Mouse (Mus musculus) lung, embryonic 16.5 days (tissue): ENCODE measurements at regions not wholly inside any gene's neighbourhood (a gene's known extent, or its start where the extent isn't known, plus 50 kb on each side); places are given as distances from the start of the nearest gene placed in this dataset.

ENCODE experiments used
- ATAC-seq: fragments of 200-750 bp; cut with Nextera tagmentation; 2 replicates; pipeline ENCODE4 v1.8.0; 2017; ENCODE audit warnings: low read depth, mild to moderate bottlenecking, moderate library complexity
- H3K27ac ChIP-seq: fragments of 300-500 bp; sonication (generic); 2 replicates; pipeline ENCODE4 v1.5.1; 2014; ENCODE audit warnings: mild to moderate bottlenecking, control low read depth, low read length
- H3K27me3 ChIP-seq: fragments of 300-500 bp; sonication (generic); 2 replicates; pipeline ENCODE4 v1.6.1; 2014; ENCODE audit warnings: low read depth, low read length, mixed read lengths; ENCODE audit not compliant: control insufficient read depth, insufficient read depth
- H3K36me3 ChIP-seq: fragments of 300-500 bp; sonication (generic); 2 replicates; pipeline ENCODE4 v1.6.1; 2014; ENCODE audit warnings: low read length; ENCODE audit not compliant: control insufficient read depth, insufficient read depth
- H3K4me1 ChIP-seq: fragments of 300-500 bp; sonication (generic); replicated peaks from 2 replicates; pipeline ENCODE4 v1.6.1; 2014; ENCODE audit warnings: low read length, mixed read lengths; ENCODE audit not compliant: control insufficient read depth, insufficient read depth
- H3K4me2 ChIP-seq: fragments of 300-500 bp; sonication (generic); 2 replicates; pipeline ENCODE4 v1.6.1; 2014; ENCODE audit warnings: low read depth, low read length, control low read depth
- H3K4me3 ChIP-seq: fragments of 300-500 bp; sonication (generic); 2 replicates; pipeline ENCODE4 v1.5.1; 2014; ENCODE audit warnings: mild to moderate bottlenecking, low read length, control low read depth
- H3K9ac ChIP-seq: fragments of 300-500 bp; sonication (generic); 2 replicates; pipeline ENCODE4 v1.6.1; 2014; ENCODE audit warnings: low read length, control low read depth
- H3K9me3 ChIP-seq: fragments of 300-500 bp; sonication (generic); 2 replicates; pipeline ENCODE4 v1.6.1; 2016; ENCODE audit warnings: low read length; ENCODE audit not compliant: control insufficient read depth
- WGBS: fragments of 180-500 bp; shearing (Covaris S2); extraction: QIAGEN DNeasy Blood & Tissue Kit; methylation state at CpG from one replicate; pipeline ENCODE4 v1.1.7; 2014; 5-methylcytosine and 5-hydroxymethylcytosine counted together

DNA sequence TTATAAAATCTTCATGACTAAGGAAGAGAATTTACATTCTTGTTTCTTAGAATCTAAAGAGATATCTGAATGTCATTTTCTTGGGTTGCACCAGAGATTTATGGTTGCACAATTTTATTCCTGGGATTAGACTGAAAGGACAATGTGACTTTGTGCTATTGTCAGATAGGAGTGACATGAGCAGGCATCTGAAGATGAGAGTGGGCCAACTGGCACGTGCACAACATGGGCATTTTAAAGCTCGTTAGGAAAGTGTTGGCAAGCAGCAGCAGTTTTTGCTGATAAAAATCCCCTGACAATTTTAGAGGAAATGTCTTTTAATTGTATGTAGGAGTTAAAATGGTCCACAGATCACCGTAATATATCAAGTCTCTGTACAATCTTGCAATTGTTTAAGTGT is 178.9 kb upstream of the Tecrl start:
- Histone ChIP-seq H3K27me3 (no peaks in the 10 kb centered on the region), H3K4me3 (no peak overlapping the region), H3K9ac (no peak overlapping the region), H3K4me2 (no peak overlapping the region), H3K9me3 (no peaks in the 10 kb centered on the region), H3K27ac (no peak overlapping the region), H3K36me3 (no peaks in the 10 kb centered on the region), H3K4me1 (no peaks in the 10 kb centered on the region)
- no peak for ATAC-seq
- 54% methylated on average over 3 of the region's 3 CpGs for WGBS

DNA sequence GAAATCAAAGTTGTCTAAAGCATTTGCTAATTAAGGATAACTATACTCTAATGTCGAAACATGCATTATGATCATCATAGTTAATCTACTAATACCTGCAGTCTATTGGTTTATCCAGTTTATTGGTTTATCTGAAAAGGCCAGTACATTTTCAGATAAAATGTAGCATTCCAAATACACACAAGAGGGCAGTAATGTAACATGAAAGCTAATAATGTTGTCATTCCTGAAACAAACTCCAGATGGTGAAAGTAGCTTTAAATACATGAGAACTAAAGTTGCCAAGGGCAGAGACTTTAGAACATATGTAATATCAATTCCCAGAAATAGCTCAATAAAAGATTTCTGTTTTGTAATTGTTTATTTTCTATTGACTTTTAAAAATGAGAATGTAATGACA is 163.7 kb upstream of the Tecrl start:
- no peaks in the 10 kb centered on the region for H3K27me3 ChIP-seq
- H3K27ac ChIP-seq, result no peak overlapping the region
- no peaks in the 10 kb centered on the region for H3K9me3 ChIP-seq
- WGBS, result 60% methylated on average over 1 of the region's 1 CpGs
- no peak for ATAC-seq
- no peak overlapping the region for H3K4me3 ChIP-seq
- H3K4me1 ChIP-seq, result no peaks in the 10 kb centered on the region
- H3K9ac ChIP-seq, result no peak overlapping the region
- no peak overlapping the region for H3K4me2 ChIP-seq
- no peaks in the 10 kb centered on the region for H3K36me3 ChIP-seq

DNA sequence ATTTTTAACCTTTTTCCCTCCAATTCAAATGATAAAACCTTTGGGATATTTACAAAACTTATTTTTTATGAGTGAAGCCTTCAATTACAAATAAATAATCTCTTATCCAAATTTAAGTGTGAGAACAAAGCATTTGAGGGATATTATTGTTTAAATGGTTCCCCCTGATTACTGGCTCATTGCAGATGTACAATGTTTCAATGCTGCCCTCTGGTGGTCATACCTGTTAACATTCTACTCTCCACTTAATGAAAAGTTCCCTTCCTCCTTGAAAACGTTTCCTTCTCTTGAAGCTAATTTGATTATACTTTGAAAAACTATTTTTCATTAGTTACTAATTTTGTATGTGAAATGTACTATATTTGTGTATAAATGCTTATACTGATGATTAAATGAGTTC is 129.1 kb upstream of the Tecrl start:
- ATAC-seq, result no peak
- H3K9me3 ChIP-seq, result no peaks in the 10 kb centered on the region
- no peak overlapping the region for H3K27ac ChIP-seq
- H3K4me2 ChIP-seq, result no peak overlapping the region
- no peak overlapping the region for H3K9ac ChIP-seq
- 2% methylated on average over 1 of the region's 1 CpGs for WGBS
- no peaks in the 10 kb centered on the region for H3K27me3 ChIP-seq
- no peaks in the 10 kb centered on the region for H3K36me3 ChIP-seq
- H3K4me3 ChIP-seq, result no peak overlapping the region
- H3K4me1 ChIP-seq, result no peaks in the 10 kb centered on the region

DNA sequence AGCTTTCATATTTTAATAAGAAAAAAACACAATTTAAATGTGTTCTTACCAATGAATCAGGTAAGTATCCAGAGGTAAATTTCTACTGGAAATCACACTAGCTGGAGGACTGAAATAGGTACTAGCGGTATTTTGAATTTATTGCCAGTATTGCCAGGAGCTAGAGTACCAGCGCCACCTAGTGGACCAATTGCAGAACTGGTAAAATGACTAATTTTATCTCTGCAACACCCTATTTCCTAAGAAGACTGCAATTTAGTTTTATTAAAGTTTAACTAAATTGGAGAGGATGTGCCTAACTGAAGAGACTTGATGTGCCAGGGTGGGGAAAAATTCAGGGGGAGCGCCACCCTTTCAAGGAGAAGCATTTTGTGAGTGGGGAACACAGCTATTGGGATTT is 85.3 kb upstream of the Tecrl start:
- no peaks in the 10 kb centered on the region for H3K9me3 ChIP-seq
- no peak overlapping the region for H3K4me2 ChIP-seq
- H3K27me3 ChIP-seq, result no peaks in the 10 kb centered on the region
- H3K27ac ChIP-seq, result no peak overlapping the region
- no peaks in the 10 kb centered on the region for H3K4me1 ChIP-seq
- 0 out of 2 replicates have a peak, but pooled peaks have one; percentile 5 for ATAC-seq
- under 1% methylated on average over 3 of the region's 3 CpGs for WGBS
- no peaks in the 10 kb centered on the region for H3K36me3 ChIP-seq
- H3K4me3 ChIP-seq, result no peak overlapping the region
- no peak overlapping the region for H3K9ac ChIP-seq

DNA sequence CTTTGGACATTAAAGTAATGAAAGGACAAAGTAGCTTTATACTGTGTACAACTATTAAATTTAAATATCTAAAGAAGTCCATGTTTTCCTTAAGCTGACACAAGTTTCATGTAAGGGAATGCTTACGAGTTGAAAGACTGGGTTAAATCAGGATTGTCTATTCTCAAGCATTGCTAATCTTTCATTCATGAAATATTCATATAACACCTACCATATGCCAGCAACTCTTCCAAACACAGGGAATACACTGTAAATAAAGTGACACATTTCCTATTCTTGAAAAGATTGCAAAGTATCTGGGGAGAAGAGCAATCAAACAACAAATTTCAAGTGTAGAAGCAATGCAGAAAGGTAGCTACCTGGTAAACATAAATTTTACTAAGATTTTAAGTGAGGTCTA is 81.5 kb upstream of the Tecrl start:
- Histone ChIP-seq H3K27me3 (no peaks in the 10 kb centered on the region), H3K4me3 (no peak overlapping the region)
- WGBS, result 58% methylated on average over 1 of the region's 1 CpGs

DNA sequence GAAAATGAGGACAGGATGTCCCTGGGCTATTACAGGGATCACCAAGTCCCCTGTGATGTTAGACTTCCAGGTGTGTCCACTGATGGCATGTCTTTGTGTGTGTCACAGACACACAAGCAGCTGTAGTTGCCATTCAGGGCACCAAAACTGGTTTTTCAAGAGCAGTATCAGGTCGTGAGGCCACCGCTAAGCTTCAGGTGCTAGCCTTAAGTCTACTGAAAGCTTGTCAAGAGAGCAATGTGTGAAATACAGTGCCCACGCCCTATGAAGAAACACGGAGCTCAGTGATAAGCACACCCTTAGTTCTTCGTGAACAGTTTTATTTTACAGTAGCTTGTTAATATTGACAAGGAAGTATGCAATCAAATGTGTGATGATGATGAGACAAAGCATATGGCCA is 66.7 kb upstream of the Tecrl start:
- Histone ChIP-seq H3K36me3 (no peaks in the 10 kb centered on the region), H3K4me2 (no peak overlapping the region), H3K4me1 (no peaks in the 10 kb centered on the region), H3K4me3 (no peak overlapping the region), H3K9ac (no peak overlapping the region), H3K27me3 (no peaks in the 10 kb centered on the region), H3K9me3 (no peaks in the 10 kb centered on the region), H3K27ac (no peak overlapping the region)
- WGBS, result 33% methylated on average over 5 of the region's 5 CpGs
- ATAC-seq, result no peak

More for the DNA sequence above, 81.5 kb upstream of the Tecrl start:
- no peaks in the 10 kb centered on the region for H3K9me3 ChIP-seq
- no peaks in the 10 kb centered on the region for H3K4me1 ChIP-seq
- no peaks in the 10 kb centered on the region for H3K36me3 ChIP-seq
- no peak overlapping the region for H3K4me2 ChIP-seq
- ATAC-seq, result no peak
- H3K9ac ChIP-seq, result no peak overlapping the region
- H3K27ac ChIP-seq, result no peak overlapping the region

DNA sequence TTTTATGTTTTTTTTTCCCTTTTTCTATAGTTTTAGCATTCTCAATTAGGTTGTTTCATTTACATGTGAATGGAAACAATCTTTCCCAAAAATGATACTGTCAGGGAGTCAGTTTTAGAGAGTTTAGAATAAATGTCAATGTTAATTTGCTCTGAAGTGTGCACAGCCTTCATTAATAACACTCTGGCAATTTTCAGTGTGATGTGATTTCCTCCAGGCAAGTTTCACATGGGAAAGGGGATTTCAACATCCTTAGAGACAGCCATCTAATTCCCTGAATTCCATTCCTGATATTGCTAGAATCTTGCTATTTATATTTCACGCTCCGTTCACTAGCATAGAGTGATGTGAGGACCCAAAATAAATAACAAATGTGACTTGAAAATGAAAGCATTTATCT is 55.2 kb upstream of the Tecrl start:
- Histone ChIP-seq H3K27ac (no peak overlapping the region), H3K36me3 (no peaks in the 10 kb centered on the region), H3K9ac (no peak overlapping the region), H3K27me3 (no peaks in the 10 kb centered on the region), H3K4me3 (no peak overlapping the region), H3K4me2 (no peak overlapping the region), H3K9me3 (no peaks in the 10 kb centered on the region), H3K4me1 (no peaks in the 10 kb centered on the region)
- ATAC-seq, result no peak
- WGBS, result 59% methylated on average over 2 of the region's 2 CpGs

DNA sequence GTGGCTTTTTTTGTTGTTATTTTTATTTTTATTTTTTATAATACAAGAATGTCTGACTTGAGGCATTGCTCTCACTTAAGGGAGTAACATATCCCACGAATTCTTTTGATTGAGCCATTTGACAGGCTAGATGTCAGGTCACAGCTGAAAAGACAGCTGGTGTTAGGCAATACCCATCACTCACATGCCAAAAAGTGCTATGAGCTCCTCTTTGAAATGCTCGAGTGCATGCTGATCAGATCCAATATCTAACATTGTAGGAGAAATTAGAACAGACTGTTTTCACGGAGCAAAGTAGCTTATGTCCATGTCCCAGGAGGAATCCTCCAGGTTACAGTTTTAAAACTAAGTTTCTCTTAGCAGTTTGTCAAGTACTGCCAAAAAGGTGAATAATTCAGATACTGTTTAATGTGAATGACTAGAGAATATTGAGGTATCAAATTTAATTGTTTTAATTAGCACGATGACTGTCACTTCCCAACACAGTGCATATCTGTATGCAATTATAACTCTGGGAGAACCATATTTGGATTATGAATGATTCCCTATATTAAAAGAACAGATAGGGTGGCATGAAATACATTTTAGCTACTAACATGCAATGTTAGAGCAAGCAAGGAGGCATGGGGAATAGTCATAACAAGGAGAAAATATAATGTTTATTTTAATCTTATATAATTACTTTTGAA is 50.4 kb upstream of the Tecrl start:
- no peak overlapping the region for H3K4me3 ChIP-seq
- H3K9me3 ChIP-seq, result no peaks in the 10 kb centered on the region

More for the DNA sequence above, 50.4 kb upstream of the Tecrl start:
- ATAC-seq, result no peak
- Histone ChIP-seq H3K9ac (no peak overlapping the region), H3K27ac (no peak overlapping the region), H3K4me2 (no peak overlapping the region), H3K36me3 (no peaks in the 10 kb centered on the region), H3K27me3 (no peaks in the 10 kb centered on the region), H3K4me1 (no peaks in the 10 kb centered on the region)
- 71% methylated on average over 4 of the region's 4 CpGs for whole genome bisulfite sequencing
